Mouse (Mus musculus) layer of hippocampus, adult 8-10 months (tissue): ENCODE data around the gene Rab8b. TPM values are rescaled to one million over a fixed set of nuclear protein-coding genes. Genes with fewer than 3 reads are reported as not detected.
"Not testable (repeated sequence)": the region's sequence is repeated elsewhere in the genome, so short reads cannot be mapped to it uniquely, and the experiment has no call there.

Experiments
- DNase-seq, 2 experiments: peaks; one replicate each; pipeline ENCODE4 v3.0.0; 2022; ENCODE audit warnings: low spot score in 2 of 2
- total RNA-seq, 4 experiments: library from RNA; stranded (reverse); gene quantifications; 2 replicates each; pipeline ENCODE4 v1.2.4; 2022

The Rab8b gene
- total RNA-seq, 4 experiments from 2014 or later: 37.9 to 58.3 (median 47.4) TPM

DNA sequence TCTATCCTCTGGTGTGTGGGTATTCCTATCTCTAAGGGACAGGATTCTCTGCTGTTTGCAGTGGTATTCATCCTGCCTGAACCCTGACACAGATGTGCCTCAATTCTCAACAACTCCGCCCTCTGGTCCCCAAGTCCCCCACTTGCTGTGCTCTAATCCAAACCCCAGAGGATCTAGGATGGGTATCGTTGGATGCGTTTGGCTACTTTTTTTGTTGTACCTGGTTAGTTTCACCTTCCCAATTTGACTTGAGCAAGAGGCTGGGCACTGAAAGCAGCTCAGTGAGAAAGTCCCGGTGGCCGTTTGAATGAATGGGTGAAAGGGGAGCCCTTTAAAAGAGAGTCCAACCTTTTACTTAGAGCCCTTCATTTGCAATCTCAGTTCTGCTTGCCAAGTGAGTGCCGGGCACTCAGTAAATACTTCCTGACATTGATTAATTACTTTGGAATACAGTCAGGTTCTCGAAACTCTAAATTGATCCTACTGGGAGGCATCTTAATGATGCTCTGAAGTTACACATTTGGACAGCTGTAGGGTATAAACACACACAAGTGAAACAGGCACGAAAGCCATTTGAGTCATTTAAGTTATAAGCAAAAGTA lies 32.1 kb downstream of the Rab8b start:
- no peak for DNase-seq

- no peak for DNase-seq
Observed at GRCm38 (mm10) chr9:66886818-66887217, 32.7 kb downstream of the Rab8b start.

- no peak for DNase-seq
Observed at GRCm38 (mm10) chr9:66886366-66886765, 33.1 kb downstream of the Rab8b start.

DNA sequence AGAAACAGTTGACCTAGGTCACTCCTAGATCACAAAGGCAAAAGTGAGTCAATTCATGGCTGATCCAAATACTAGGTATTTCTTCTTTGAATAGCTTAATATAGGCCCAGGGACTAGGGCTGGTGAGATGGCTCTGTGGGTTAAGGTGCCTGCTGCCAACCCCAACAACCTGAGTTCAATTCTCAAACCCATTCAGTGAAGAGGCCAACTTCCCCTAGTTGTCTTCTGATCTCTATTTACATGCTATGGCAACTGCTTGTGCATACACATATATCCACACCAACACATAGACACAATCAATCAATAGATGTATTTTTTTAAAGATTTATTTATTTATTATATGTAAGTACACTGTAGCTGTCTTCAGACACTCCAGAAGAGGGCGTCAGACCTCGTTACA lies 34.9 kb downstream of the Rab8b start:
- DNase-seq: no peak

DNA sequence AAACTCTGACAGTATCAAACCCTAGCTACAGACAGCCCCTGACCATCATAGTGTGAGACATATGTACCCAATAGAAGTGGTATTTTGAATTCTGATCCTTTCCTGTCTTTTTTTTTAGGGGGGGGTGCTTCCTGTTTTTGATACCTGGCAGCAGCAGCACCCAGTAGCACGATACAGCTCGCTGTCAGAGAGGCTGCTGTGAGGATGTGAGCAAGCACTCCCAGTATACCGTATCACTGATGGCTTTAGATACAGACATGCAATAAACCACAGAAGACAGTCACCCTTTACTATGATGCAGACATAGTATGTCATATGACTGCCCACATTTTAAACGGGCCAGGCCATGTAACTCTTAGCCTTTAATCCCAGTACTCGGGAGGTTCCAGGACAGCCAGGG lies 36.0 kb downstream of the Rab8b start:
- DNase-seq: no peak

DNA sequence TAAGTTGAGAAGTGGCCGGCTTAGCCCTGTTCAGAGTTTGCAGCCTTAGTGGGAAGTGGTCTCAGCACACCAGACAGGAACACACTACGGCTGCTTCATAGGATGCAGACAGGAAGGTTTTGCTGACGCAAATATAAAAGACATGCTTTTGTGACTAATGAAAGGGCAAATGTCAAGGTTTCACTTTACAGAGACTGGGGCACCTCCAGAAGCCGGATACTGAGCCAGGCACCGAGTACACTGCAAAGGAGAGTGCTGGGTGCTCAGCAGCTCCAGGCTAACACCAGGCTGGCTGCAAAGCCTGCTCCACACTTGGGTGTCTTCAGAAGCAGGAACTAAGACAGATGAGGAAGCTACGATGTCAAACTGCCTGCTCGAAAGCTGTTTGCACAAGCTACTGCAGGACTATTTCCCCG lies 37.1 kb downstream of the Rab8b start:
- DNase-seq: no peak

GRCm38 (mm10) chr9:66881858-66882257 lies 37.6 kb downstream of the Rab8b start:
- DNase-seq: no peak

DNA sequence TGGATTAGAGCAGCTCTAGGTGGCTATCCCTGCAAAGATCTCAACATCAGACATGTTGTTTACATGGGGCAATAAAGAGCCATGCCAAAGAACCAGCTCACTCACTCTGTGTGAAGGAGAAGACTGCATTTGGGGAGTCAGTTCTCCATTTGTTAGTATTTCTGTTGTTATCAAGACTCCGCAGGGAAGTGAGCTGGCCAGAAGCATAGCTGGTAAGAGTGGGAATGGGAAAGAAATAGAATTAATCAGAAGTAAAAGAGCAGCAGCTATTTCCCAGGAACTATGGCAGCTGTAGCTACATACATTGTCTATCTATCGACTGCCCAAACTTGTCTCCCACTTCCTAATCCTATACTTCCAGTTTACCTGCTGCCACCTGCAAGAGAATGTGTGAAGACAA lies 38.7 kb downstream of the Rab8b start:
- no peak for DNase-seq

DNA sequence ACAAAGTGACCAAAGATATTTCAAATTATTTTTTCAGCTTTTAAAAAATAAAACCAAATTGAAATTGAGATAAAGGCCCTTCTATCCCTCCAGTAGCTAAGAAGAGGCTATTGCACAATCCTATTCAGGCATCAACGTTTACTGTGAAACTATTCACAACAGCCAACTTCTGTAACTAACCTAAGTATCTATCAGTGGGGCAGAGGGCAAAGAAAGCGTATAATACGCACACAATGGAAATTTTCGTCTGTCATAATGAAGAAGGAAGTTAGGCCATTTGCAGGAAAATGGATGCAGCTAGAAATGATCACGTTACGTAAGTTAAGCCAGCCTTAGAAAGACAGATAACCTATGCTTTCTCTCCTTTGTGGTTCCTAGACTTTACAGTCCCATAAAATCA lies 40.0 kb downstream of the Rab8b start:
- no peak for DNase-seq

- DNase-seq: no peak
Observed at GRCm38 (mm10) chr9:66878899-66879298, 40.6 kb downstream of the Rab8b start.

- DNase-seq: no peak
Observed at GRCm38 (mm10) chr9:66876577-66876976, 42.9 kb downstream of the Rab8b start.

DNA sequence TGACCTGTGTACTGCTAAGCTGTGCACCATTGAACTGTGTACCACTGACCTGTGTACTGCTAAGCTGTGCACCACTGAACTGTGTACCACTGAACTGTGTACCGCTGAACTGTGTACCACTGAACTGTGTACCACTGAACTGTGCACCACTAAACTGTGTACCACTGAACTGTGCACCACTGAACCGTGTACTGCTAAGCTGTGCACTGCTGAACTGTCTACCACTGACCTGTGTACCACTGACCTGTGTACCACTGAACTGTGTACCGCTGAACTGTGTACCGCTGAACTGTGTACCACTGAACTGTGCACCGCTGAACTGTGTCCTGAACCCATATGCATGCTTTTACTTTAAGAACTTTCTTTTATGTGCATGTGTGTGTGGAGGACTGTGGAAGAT lies 45.2 kb downstream of the Rab8b start:
- DNase-seq: no peak

GRCm38 (mm10) chr9:66873531-66873930 lies 46.0 kb downstream of the Rab8b start:
- no peak for DNase-seq

DNA sequence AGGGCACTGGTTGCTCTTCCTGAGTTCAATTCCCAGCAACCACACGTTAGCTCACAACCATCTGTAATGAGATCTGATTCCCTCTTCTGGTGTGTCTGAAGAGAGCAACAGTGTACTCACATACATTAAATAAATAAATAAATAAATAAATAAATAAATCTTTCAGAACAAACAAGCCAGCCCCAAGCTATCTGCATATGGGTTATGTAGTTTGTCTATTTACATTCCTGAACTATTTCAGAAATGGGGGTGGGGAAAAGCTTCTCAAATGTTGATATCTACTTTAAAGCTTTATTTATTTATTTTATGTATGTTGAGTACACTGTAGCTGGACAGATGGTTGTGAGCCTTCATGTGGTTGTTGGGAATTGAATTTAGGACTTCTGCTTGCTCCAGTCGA lies 46.5 kb downstream of the Rab8b start:
- DNase-seq: not testable (repeated sequence)

DNA sequence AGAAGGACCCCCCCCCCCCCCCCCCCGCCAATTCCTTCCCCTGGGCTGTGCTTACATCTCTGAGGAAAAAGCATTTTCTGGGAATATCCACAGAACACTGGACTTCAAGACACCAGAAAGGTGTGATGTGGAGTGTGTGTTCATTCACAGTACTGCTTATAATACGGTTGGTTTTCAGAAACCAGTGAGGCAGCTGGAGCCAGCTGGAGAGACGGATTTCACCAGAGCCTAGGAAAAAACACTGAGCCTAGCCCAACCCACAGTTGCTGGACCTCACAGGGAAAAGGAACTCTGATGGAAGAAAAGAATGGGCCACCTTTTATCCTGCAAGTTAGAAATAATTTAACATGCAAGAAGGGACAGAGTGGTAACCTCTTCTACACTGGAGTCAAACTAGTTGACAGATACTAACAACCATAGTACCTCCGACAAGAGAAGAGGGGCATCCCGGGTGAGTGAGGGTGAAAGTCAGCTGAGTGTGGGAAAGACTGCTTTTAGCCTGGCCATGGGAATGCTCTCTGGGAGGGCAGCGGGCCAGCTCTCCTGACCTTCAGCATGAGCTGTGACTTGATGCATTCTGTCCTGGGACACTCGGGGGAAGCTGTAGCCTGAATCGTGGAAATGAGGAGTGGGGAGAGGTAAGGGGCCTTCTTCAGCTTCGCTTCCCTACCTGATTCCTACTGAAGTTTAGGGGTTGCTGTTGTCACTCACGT lies 47.3 kb downstream of the Rab8b start:
- DNase-seq: no peak

- no peak for DNase-seq
Observed at GRCm38 (mm10) chr9:66864708-66865107, 54.8 kb downstream of the Rab8b start.

GRCm38 (mm10) chr9:66863456-66863855 lies 56.0 kb downstream of the Rab8b start:
- peak; percentile 31 to 39 for DNase-seq

- no peak for DNase-seq
Observed at GRCm38 (mm10) chr9:66862202-66862601, 57.3 kb downstream of the Rab8b start.

DNA sequence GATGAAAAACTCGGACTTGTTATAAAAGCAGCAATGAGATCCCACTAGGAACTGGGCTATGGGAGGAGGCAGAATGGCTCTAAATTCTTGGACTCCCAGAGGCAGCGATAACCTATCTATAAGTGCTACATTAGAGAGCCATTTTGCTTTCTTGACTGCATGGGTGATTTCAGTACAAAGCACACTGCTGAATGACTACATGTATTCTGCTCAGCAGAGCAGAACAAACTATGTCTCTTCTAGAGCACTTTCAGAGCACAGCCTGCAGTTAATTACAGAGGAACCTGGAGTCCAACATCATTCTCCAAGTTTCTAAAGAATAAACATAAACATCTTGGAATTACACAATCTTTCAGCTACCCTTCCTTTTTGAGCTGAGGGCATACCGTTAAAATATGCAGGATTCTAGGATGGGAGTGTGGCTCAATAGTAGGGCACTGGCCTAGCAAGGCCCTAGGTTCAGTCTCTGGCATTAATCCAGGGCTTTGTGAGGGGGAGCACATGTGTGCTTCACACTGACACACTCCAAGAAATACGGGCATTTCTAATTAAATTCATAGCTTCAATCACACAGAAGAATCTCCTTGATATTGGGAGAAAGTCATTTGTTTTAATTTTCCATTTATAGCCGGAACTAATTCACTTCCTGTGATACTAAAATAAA lies 58.3 kb downstream of the Rab8b start:
- DNase-seq: no peak

DNA sequence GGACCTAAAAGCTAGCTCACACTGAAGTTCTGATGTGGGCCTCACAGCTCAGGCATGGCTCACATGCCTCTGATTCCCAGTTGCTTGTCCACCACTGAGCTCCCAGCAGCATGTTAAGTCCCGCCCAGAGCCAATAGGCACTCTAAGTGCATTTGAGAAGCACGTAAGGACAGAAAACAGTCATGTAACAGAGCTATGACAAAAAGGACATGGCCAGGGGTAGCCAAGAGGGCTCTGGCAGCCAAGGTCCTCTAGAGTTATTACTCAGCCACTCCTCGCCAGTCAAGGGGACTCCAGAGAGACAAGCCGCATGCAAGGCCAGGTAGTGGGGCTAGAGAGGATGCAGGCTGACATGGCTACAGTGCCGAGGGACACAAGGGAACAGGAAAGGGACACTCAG lies 60.0 kb downstream of the Rab8b start:
- no peak for DNase-seq

GRCm38 (mm10) chr9:66855865-66856264 lies 63.6 kb downstream of the Rab8b start:
- DNase-seq: no peak

GRCm38 (mm10) chr9:66852592-66852991 lies 66.9 kb downstream of the Rab8b start:
- no peak for DNase-seq

- DNase-seq: no peak
Observed at GRCm38 (mm10) chr9:66850966-66851365, 68.5 kb downstream of the Rab8b start.
